Mouse (Mus musculus) stomach, embryonic 14.5 days (tissue): Measurements from ENCODE around the gene Mbtd1. TPM values are rescaled to one million over a fixed set of nuclear protein-coding genes. Genes with fewer than 3 reads are reported as not detected.

Experiments used
- ATAC-seq: fragments of 200-750 bp; cut with Nextera tagmentation; 2 replicates; pipeline ENCODE4 v1.8.0; 2017; ENCODE audit warnings: low read depth, moderate TSS enrichment; ENCODE audit not compliant: insufficient number of reproducible peaks, insufficient read depth, low FRiP score
- H3K27ac ChIP-seq: fragments of 300-500 bp; sonication (generic); 2 replicates; pipeline ENCODE4 v1.5.1; 2014; ENCODE audit warnings: mild to moderate bottlenecking, low read length, moderate library complexity, mixed read lengths
- H3K27me3 ChIP-seq: fragments of 300-500 bp; sonication (generic); 2 replicates; pipeline ENCODE4 v1.6.1; 2014; ENCODE audit warnings: low read length, control low read depth, mixed read lengths; ENCODE audit not compliant: control insufficient read depth, insufficient read depth
- H3K36me3 ChIP-seq: fragments of 300-500 bp; sonication (generic); 2 replicates; pipeline ENCODE4 v1.6.1; 2014; ENCODE audit warnings: mild to moderate bottlenecking, control low read depth, low read length, moderate library complexity, mixed read lengths; ENCODE audit not compliant: control insufficient read depth, insufficient read depth
- H3K4me1 ChIP-seq: fragments of 300-500 bp; sonication (generic); 2 replicates; pipeline ENCODE4 v1.6.1; 2014; ENCODE audit warnings: low read length, control low read depth, mixed read lengths; ENCODE audit not compliant: control insufficient read depth, insufficient read depth
- H3K4me2 ChIP-seq: fragments of 300-500 bp; sonication (generic); replicated peaks from 2 replicates; pipeline ENCODE4 v1.6.1; 2014; ENCODE audit warnings: low read depth, low read length, control low read depth
- H3K4me3 ChIP-seq: fragments of 300-500 bp; sonication (generic); 2 replicates; pipeline ENCODE4 v1.5.1; 2014; ENCODE audit warnings: low read depth, low read length, control low read depth
- H3K9ac ChIP-seq: fragments of 300-500 bp; sonication (generic); replicated peaks from 2 replicates; pipeline ENCODE4 v1.6.1; 2014; ENCODE audit warnings: low read depth, mild to moderate bottlenecking, control low read depth, low read length, moderate library complexity, mixed read lengths
- H3K9me3 ChIP-seq: fragments of 300-500 bp; sonication (generic); 2 replicates; pipeline ENCODE4 v1.6.1; 2016; ENCODE audit warnings: low read depth, low read length, control low read depth; ENCODE audit not compliant: control insufficient read depth
- WGBS: fragments of 180-500 bp; shearing (Covaris S2); extraction: QIAGEN DNeasy Blood & Tissue Kit; methylation state at CpG from one replicate; pipeline ENCODE4 v1.1.7; 2014; 5-methylcytosine and 5-hydroxymethylcytosine counted together
- polyA plus RNA-seq: library from polyadenylated mRNA; unstranded; fragments of >200 nt; fragmentation: Nextera tagmentation; extraction: Ambion mirVana; gene quantifications from 2 replicates; pipeline ENCODE4 v1.2.1, GENCODE M21; 2014

The Mbtd1 gene
- polyA plus RNA-seq, 1 experiment from 2014 or later: 31.1 TPM

DNA sequence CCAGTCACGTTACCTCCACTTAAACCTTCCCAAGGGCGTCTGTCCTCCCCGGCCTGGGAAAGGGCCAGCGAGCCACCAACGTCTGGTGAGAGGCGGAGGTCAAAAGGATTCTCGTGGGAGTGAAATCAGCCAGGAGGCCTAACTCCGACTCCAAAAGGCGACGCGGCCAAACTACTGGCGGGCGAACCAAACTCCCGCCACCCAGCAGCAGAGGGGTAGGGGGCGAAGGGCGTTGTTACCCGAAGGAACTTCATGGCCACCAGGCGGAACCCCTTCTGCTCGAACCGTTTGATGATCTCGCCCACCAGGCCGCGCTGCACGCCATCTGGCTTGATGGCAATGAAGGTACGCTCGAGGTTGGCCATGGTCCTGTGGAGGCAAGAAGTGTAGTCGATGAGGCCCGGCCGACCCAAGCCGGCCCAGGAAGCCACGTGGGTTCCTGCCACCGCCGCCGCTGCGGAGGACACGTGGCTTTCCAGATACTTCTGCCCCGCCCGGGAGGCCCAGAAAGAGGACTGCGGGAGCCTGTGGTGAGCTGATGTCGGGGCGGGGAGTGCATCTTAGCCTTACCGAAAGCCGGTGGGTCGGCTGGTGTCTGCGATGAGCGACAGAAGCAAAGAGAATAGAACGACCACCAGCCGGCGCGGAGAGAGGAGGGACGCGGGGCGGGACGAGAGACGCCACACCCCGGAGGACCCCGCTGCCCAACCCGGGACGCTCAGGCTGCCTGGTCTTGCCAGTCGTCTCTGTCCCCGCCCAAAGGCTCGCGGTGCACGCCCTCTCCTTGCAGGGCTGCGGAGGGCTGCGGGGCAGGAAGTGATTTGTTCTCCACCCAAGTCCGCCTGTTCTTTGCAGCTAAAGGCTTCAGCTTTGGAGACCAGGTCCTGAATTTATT, 69.9 kb downstream of the Mbtd1 start:
- no peaks in the 10 kb centered on the region for H3K27me3 ChIP-seq
- H3K4me3 ChIP-seq: peak overlapping the region; percentile 63
- no peaks in the 10 kb centered on the region for H3K9me3 ChIP-seq
- peak; percentile 97 for ATAC-seq
- peak overlapping the region; percentile 87 for H3K27ac ChIP-seq
- under 1% methylated on average over 67 of the region's 67 CpGs for WGBS
- H3K4me2 ChIP-seq: peak overlapping the region; percentile 84
- peaks cover 56% of the 10 kb centered on the region for H3K36me3 ChIP-seq
- peaks cover 21% of the 10 kb centered on the region for H3K4me1 ChIP-seq
- peak overlapping the region; percentile 58 for H3K9ac ChIP-seq

DNA sequence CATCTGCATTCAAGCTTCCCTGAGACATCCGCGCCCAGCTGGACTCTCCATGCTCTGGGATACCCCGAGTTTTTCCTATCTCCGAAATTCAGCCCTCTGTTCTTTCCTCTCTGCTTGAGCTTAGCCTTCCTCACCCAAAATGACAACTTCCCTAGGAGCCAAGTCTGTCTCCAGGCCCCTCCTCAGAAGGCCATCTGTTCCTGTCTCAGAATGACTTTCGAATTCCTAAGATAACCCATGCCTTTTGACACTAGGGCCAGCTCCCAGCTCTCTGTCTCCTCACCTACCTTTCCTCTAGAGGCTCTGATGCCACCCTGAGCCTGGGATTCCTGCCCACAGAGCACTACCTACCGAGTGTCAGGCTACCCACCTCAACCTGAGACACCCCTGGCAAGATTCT, 70.5 kb downstream of the Mbtd1 start, which contains the start of gene Nme2:
Nme2 (minus strand) TSS at position 101 of the 400 bp plus-strand sequence.
- Histone ChIP-seq H3K9me3 (no peaks in the 10 kb centered on the region), H3K27ac (peak within 1 kb of the TSS; percentile 87), H3K9ac (peak within 1 kb of the TSS; percentile 58), H3K4me1 (peaks cover 21% of the 10 kb centered on the region), H3K4me2 (peak within 1 kb of the TSS; percentile 84), H3K36me3 (peaks cover 55% of the 10 kb centered on the region), H3K4me3 (peak within 1 kb of the TSS; percentile 63), H3K27me3 (no peaks in the 10 kb centered on the region)
- ATAC-seq: peak; percentile 15; the same call in 1 of the 2 replicates
- WGBS: 1% methylated on average over 6 of the region's 6 CpGs

DNA sequence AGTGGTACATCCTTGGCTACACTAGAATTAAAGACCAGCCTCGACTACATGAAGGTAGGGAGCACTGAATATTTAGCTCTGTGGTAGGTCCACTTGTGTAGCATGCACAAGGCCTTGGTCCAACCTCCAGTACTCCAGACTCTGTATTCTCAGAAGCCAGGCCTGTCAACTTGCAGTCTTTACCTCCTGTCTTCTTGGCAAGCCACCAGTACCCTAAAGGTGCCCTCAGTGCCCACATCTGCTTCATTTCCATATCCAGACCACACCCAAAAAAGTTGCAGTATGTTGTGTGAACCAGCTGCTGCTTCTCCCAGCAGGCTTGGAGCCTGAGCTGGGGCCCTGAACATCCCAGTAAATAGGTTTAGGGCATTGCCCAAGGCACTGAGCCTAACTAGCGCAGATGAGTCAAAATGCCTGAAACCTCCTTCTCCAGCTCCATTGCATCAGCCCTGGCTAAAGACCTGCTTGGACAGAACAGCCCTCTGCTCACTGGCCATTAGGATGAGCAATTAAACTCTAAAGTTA, 71.4 kb downstream of the Mbtd1 start:
- Histone ChIP-seq H3K9me3 (no peaks in the 10 kb centered on the region), H3K4me1 (peaks cover 21% of the 10 kb centered on the region), H3K27ac (no peak overlapping the region), H3K27me3 (no peaks in the 10 kb centered on the region), H3K4me2 (no peak overlapping the region), H3K4me3 (no peak overlapping the region), H3K36me3 (peaks cover 55% of the 10 kb centered on the region), H3K9ac (no peak overlapping the region)
- no peak for ATAC-seq
- WGBS: 81% methylated on average over 2 of the region's 2 CpGs

DNA sequence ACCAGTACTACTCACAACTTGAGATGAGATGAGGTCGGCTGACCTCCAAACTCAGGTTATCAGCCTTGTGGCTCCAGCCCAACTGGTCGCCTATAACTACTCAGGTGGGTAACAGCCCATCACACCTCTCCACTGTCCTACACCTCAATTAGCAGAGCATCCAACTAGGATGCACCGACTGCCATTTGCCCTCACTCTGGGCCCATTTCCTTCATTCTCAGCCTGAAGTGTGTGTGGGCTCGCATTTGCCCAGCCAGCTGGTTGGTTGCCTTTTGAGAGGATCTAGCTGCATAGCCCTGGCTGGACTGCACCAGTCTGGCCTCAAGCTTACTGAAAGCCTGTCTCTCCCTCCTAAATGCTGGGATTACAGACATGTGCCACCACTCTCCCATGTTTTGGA, 72.1 kb downstream of the Mbtd1 start:
- Histone ChIP-seq H3K9me3 (no peaks in the 10 kb centered on the region), H3K4me3 (no peak overlapping the region), H3K9ac (no peak overlapping the region), H3K27ac (no peak overlapping the region), H3K4me2 (no peak overlapping the region), H3K4me1 (peaks cover 21% of the 10 kb centered on the region), H3K36me3 (peaks cover 55% of the 10 kb centered on the region), H3K27me3 (no peaks in the 10 kb centered on the region)
- 83% methylated on average over 4 of the region's 4 CpGs for WGBS
- no peak for ATAC-seq

DNA sequence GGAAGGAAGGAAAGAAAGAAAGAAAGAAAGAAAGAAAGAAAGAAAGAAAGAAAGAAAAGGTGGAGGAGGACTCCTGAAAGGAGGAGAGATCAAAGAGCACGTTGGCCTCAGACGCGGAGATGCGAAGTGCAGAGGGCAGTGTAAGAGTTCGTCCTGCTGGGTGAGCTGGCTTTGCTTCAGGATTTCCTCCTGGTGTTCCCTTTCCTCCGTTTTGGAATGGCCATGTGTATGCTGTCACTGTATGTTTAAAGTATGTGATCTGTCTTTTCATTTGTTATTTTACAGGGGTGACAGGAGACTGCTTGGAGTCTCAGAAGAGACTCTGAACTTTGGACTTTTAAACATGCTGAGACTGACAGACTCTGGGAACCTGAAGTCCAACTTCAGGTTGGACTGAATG, 75.8 kb downstream of the Mbtd1 start:
- H3K4me3 ChIP-seq: no peak overlapping the region
- no peak overlapping the region for H3K9ac ChIP-seq
- H3K27ac ChIP-seq: no peak overlapping the region
- ATAC-seq: no peak
- no peak overlapping the region for H3K4me2 ChIP-seq
- H3K27me3 ChIP-seq: no peaks in the 10 kb centered on the region
- H3K9me3 ChIP-seq: no peaks in the 10 kb centered on the region
- H3K36me3 ChIP-seq: peaks cover 66% of the 10 kb centered on the region
- 83% methylated on average over 6 of the region's 6 CpGs for WGBS
- peaks cover 4% of the 10 kb centered on the region for H3K4me1 ChIP-seq

DNA sequence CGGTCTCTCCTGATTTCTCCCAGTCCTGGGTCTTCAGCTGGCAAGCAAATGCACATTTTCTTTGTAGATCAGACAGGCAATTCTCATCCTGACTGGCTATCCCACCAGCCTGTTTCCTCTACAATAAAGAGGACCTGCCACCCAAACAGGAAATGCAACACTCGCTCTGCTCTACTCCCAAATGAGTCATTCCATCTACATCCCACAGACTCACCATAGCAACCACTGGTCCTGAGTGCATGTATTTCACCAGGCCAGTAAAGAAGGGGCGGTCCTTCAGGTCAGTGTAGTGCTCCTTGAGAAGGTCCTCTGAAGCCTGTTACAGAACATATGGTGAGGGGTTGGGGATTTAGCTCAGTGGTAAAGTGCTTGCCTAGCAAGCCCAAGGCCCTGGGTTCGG, 77.4 kb downstream of the Mbtd1 start:
- H3K9me3 ChIP-seq: no peaks in the 10 kb centered on the region
- H3K4me3 ChIP-seq: no peak overlapping the region
- no peak overlapping the region for H3K4me2 ChIP-seq
- 88% methylated on average over 4 of the region's 4 CpGs for WGBS
- ATAC-seq: no peak
- no peak overlapping the region for H3K27ac ChIP-seq
- peaks cover 66% of the 10 kb centered on the region for H3K36me3 ChIP-seq
- 0 out of 2 replicates have a peak, but pooled peaks cover 4% of the 10 kb centered on the region for H3K4me1 ChIP-seq
- H3K27me3 ChIP-seq: no peaks in the 10 kb centered on the region
- no peak overlapping the region for H3K9ac ChIP-seq

DNA sequence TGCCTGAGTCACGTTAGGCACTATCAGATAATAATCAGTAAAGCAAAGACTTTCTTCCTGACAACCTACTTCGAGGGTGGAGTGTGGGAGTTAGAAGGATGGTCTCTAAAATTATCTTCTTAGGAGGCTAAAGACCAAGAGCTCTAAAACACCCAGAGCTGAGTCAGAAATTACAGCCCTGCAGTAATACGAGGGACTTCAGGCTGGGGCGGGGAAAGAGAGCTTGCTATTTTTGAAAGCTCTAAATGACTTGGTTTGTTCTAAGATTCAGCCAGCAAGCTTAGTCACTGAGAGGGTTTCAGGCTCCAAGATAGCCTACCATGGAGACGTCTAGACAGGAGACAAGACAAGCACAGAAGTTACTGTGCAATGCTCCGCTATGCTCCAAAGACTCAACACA, 79.7 kb downstream of the Mbtd1 start:
- H3K4me3 ChIP-seq: no peak overlapping the region
- H3K9me3 ChIP-seq: no peaks in the 10 kb centered on the region
- H3K9ac ChIP-seq: no peak overlapping the region
- peaks cover 46% of the 10 kb centered on the region for H3K36me3 ChIP-seq
- H3K4me2 ChIP-seq: no peak overlapping the region
- H3K27me3 ChIP-seq: no peaks in the 10 kb centered on the region
- ATAC-seq: no peak
- H3K4me1 ChIP-seq: 0 out of 2 replicates have a peak, but pooled peaks cover 4% of the 10 kb centered on the region
- no peak overlapping the region for H3K27ac ChIP-seq
- WGBS: 91% methylated on average over 6 of the region's 6 CpGs

DNA sequence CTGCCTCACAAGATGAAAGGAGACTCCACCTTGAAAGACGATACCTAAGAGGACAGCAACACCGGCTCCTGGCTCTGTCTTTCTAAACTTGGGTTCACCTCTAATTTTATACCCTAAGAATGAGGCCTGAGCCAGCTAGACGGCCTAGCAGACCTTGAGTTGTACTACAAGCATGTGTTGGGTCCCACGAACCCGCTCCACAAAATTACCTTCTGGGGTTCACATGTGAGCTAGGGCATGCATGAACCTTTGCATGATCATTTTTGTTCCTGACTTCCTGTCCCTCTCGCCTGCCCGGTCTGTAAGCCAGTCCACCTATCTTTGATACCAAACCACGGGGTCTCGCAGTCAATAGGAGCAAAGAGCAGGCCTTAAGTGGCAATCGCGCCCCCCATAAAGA, 81.7 kb downstream of the Mbtd1 start:
- WGBS: 3% methylated on average over 11 of the region's 11 CpGs
- Histone ChIP-seq H3K27ac (peak overlapping the region; percentile 61), H3K9me3 (no peaks in the 10 kb centered on the region), H3K36me3 (peaks cover 29% of the 10 kb centered on the region), H3K9ac (peak overlapping the region; percentile 60), H3K27me3 (no peaks in the 10 kb centered on the region), H3K4me2 (peak overlapping the region; percentile 83), H3K4me1 (0 out of 2 replicates have a peak, but pooled peaks cover 4% of the 10 kb centered on the region), H3K4me3 (peak overlapping the region; percentile 72)
- no peak for ATAC-seq
